ENCODE assay signal across 26 mouse cellular contexts in the genomic region with DNA sequence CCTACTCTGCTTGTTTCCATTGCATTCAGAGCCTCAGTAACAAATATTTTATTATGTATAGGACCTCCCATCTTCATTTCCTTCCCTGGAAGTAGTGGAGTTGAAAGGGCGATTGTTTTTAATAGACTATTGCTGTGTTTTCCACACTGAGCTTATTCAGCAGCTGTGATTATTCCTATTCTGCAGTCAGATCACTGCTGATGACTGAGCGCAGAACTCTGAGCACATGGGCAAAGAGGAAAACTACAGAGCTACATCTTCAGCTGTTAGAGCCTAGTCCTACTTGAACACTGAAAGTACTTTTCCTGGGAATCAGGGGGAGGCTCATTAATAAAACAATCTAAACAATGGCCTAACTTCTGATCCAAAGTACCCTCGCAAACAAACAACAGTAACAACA.
"Had no signal": no experiment of that assay in that cellular context is flagged by ENCODE, and none has a peak within 500 bp of the region (broad histone marks: within the 10 kb centered on the region; RNA-seq: fewer than 3 reads in every experiment).

No protein-coding gene starts in this region.

- H3K4me3 ChIP-seq: heart, adult 2 months; heart, embryonic 13.5 days; heart, embryonic 15.5 days; hindbrain, embryonic 15.5 days; kidney, embryonic 15.5 days; left cerebral cortex, adult 2 months; limb, embryonic 10.5 days; limb, embryonic 12.5 days; liver, embryonic 13.5 days; liver, embryonic 15.5 days had no signal

- H3K27me3 ChIP-seq: heart, embryonic 13.5 days; heart, embryonic 15.5 days; hindbrain, embryonic 15.5 days; kidney, embryonic 15.5 days; limb, embryonic 12.5 days; liver, embryonic 13.5 days; liver, embryonic 15.5 days had no signal

- DNase-seq: gastrocnemius, postnatal 14 days; gastrocnemius, postnatal 36 days; heart, adult 11 months; heart, adult 2 months; heart, postnatal 14 days; heart, postnatal 36 days; kidney, adult 11 months; kidney, adult 2 months; kidney, adult 9 months; kidney, postnatal 14 days; kidney, postnatal 36 days; liver; liver, embryonic 13.5 days; liver, postnatal 0 days had no signal

- H3K9me3 ChIP-seq: heart, embryonic 13.5 days; heart, embryonic 15.5 days; hindbrain, embryonic 15.5 days; kidney, embryonic 15.5 days; limb, embryonic 10.5 days; limb, embryonic 12.5 days had no signal

- ATAC-seq: intestine, embryonic 16.5 days; liver, postnatal 0 days had no signal

- H3K36me3 ChIP-seq: heart, embryonic 13.5 days; heart, embryonic 15.5 days; hindbrain, embryonic 15.5 days; kidney, embryonic 15.5 days; limb, embryonic 10.5 days; limb, embryonic 12.5 days; liver, embryonic 13.5 days; liver, embryonic 15.5 days had no signal

- H3K27ac ChIP-seq: heart, adult 2 months; heart, embryonic 13.5 days; heart, embryonic 15.5 days; hindbrain, embryonic 15.5 days; kidney, embryonic 15.5 days; kidney, postnatal 0 days; left cerebral cortex, adult 2 months; limb, embryonic 10.5 days; limb, embryonic 12.5 days; liver, embryonic 13.5 days; liver, embryonic 15.5 days had no signal

- H3K4me2 ChIP-seq: heart, embryonic 11.5 days; heart, embryonic 13.5 days; heart, embryonic 15.5 days; hindbrain, embryonic 15.5 days; kidney, embryonic 15.5 days; limb, embryonic 12.5 days; liver, embryonic 11.5 days; liver, embryonic 13.5 days; liver, embryonic 15.5 days had no signal

- H3K9ac ChIP-seq: heart, embryonic 13.5 days; heart, embryonic 15.5 days; hindbrain, embryonic 15.5 days; kidney, embryonic 15.5 days; limb, embryonic 12.5 days; liver, embryonic 13.5 days; liver, embryonic 15.5 days; liver, postnatal 0 days had no signal

- H3K4me1 ChIP-seq: heart, embryonic 13.5 days; heart, embryonic 15.5 days; kidney, embryonic 15.5 days; limb, embryonic 12.5 days; liver, embryonic 13.5 days; liver, embryonic 15.5 days had no signal
